Mouse (Mus musculus): ENCODE data around the gene Foxe3.

DNA sequence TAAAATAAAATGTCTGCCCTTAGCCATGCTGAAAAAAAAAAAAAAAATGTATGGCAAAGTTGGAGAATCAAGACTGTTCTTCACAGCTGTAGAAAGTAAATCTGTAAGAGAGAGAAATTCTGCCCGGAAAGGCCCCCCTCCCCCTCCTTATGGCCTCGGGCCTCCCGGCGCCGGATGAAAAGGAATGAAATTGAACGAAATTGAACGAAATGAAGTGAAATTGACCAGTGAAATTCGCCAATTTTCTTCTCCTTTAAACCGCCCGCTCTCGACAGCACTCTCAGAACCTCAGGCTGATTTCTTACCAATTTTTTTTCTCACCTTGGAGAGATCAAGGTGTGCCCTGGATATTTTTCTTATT lies 22.4 kb downstream of the Foxe3 start:
- TF ChIP-seq CTCF (IDR thresholded peaks at IDR 0.05; ENCODE audit: control insufficient read depth, insufficient read depth, insufficient read length) (no peak), MAX (IDR thresholded peaks at IDR 0.05) (no peak), MYOG (IDR thresholded peaks at IDR 0.05; ENCODE audit: control insufficient read depth, extremely low read depth, insufficient read length) (no peak), MYOD1 (IDR thresholded peaks at IDR 0.05; ENCODE audit: control insufficient read depth, insufficient read length, low read depth) (no peak)
